Mouse (Mus musculus) lung, postnatal 0 days (tissue): ENCODE measurements at regions not wholly inside any gene's neighbourhood (a gene's known extent, or its start where the extent isn't known, plus 50 kb on each side); places are given as distances from the start of the nearest gene placed in this dataset.
A peak's percentile ranks its signal among the peaks of the same experiment; 100 is the strongest.

ENCODE experiments used
- ATAC-seq: fragments of 200-750 bp; cut with Nextera tagmentation; 2 replicates; pipeline ENCODE4 v1.8.0; 2017; ENCODE audit warnings: moderate library complexity
- DNase-seq: peaks from one replicate; pipeline ENCODE4 v3.0.0-alpha.2; 2016; ENCODE audit warnings: low spot score
- H3K27ac ChIP-seq: fragments of 300-500 bp; sonication (generic); 2 replicates; pipeline ENCODE4 v1.5.1; 2014; ENCODE audit warnings: antibody characterized with exemption, mild to moderate bottlenecking, low read length, mixed read lengths
- H3K27me3 ChIP-seq: fragments of 300-500 bp; sonication (generic); replicated peaks from 2 replicates; pipeline ENCODE4 v1.6.1; 2014; ENCODE audit warnings: low read length, mixed read lengths; ENCODE audit not compliant: insufficient read depth
- H3K36me3 ChIP-seq: fragments of 300-500 bp; sonication (generic); 2 replicates; pipeline ENCODE4 v1.6.1; 2014; ENCODE audit warnings: low read length, mixed read lengths; ENCODE audit not compliant: insufficient read depth
- H3K4me1 ChIP-seq: fragments of 300-500 bp; sonication (generic); 2 replicates; pipeline ENCODE4 v1.6.1; 2014; ENCODE audit warnings: antibody characterized with exemption, low read depth, low read length, mixed read lengths; ENCODE audit not compliant: insufficient read depth
- H3K4me2 ChIP-seq: fragments of 300-500 bp; sonication (generic); replicated peaks from 2 replicates; pipeline ENCODE4 v1.6.1; 2014; ENCODE audit warnings: low read depth, mild to moderate bottlenecking, low read length, moderate library complexity, mixed read lengths
- H3K4me3 ChIP-seq: fragments of 300-500 bp; sonication (generic); 2 replicates; pipeline ENCODE4 v1.5.1; 2014; ENCODE audit warnings: low read depth, low read length
- H3K9ac ChIP-seq: fragments of 300-500 bp; sonication (generic); replicated peaks from 2 replicates; pipeline ENCODE4 v1.6.1; 2014; ENCODE audit warnings: low read depth, mild to moderate bottlenecking
- H3K9me3 ChIP-seq: fragments of 300-500 bp; sonication (generic); 2 replicates; pipeline ENCODE4 v1.6.1; 2016; ENCODE audit warnings: low read length, mixed read lengths
- CTCF ChIP-seq: IDR thresholded peaks from 2 replicates; pipeline ENCODE4 v1.5.1; 2016; ENCODE audit warnings: antibody characterized with exemption, mild to moderate bottlenecking
- EP300 ChIP-seq: IDR thresholded peaks from 2 replicates; pipeline ENCODE4 v1.6.1; 2016; ENCODE audit warnings: antibody characterized with exemption, mild to moderate bottlenecking, control low read depth
- WGBS: fragments of 180-500 bp; shearing (Covaris S2); extraction: QIAGEN DNeasy Blood & Tissue Kit; methylation state at CpG from one replicate; pipeline ENCODE4 v1.1.7; 2014; 5-methylcytosine and 5-hydroxymethylcytosine counted together

DNA sequence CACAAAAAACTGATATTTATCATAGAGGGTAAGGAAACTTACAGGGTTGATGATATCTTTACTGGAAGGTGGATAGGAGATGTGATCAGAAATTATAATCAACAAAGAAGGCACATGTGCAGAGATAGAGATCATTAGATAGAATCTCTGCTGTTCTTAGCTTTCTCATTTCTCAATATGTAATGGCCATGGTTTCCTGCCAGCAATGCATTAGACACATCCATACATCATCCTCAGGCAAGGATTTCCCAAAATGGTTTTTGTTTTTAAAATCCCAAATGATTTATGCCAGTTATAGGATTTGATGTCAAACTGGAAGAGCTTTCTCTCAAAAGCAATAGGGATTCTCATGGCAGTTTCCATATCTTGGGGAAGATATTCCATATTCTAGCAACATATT, 52.0 kb upstream of the C030005K15Rik start:
- no peaks in the 10 kb centered on the region for H3K27me3 ChIP-seq
- no peak for TF ChIP-seq CTCF
- no peak for TF ChIP-seq EP300
- no peak for DNase-seq
- H3K36me3 ChIP-seq: no peaks in the 10 kb centered on the region
- no peaks in the 10 kb centered on the region for H3K9me3 ChIP-seq
- H3K9ac ChIP-seq: no peak overlapping the region
- H3K4me2 ChIP-seq: no peak overlapping the region
- H3K27ac ChIP-seq: no peak overlapping the region
- no peaks in the 10 kb centered on the region for H3K4me1 ChIP-seq
- ATAC-seq: no peak
- H3K4me3 ChIP-seq: no peak overlapping the region

DNA sequence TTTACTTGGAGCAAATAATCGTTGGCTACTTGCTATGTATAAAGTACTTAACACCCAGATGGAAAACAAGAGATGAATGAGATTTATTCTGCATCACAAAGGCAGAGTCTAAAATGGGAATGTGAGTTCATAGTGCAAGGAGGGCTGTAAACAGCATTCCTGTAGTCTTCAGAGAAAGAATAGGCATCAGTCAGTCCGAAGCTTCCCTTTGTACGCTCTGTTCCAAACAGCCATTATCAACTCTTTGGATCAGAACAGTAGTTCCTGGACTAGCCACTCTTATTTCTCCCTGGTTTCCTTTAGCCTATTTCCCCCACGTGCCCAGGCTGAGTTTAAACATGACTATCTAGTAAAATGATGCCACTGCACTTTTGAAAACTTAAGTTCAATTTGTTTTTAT, 52.8 kb upstream of the C030005K15Rik start:
- Histone ChIP-seq H3K27me3 (no peaks in the 10 kb centered on the region), H3K4me3 (no peak overlapping the region), H3K9ac (no peak overlapping the region), H3K4me1 (no peaks in the 10 kb centered on the region), H3K9me3 (no peaks in the 10 kb centered on the region), H3K4me2 (no peak overlapping the region), H3K36me3 (no peaks in the 10 kb centered on the region), H3K27ac (no peak overlapping the region)
- TF ChIP-seq CTCF (no peak), EP300 (peak; percentile 95)
- ATAC-seq (peak; percentile 84), DNase-seq (peak; percentile 55)
- 38% methylated on average over 4 of the region's 4 CpGs for WGBS

DNA sequence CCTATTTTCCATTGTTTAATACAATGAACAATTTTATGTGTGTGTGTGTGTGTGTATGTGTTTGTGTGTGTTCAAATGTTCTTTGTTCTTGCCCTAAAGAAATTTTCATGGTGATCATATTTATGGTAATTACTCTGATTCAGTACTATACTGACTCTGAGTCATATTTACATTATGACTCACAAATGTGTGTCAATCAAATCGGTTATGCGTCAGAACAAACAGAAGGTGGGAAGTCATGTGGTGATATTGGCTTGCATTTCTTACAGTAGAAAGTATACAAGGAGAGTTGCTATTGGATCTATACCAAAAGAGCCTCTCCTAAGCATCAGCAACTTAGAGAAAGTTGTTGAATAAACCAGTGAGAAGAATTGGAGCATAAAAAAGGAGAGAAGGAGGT, 67.2 kb upstream of the C030005K15Rik start:
- H3K27me3 ChIP-seq: no peaks in the 10 kb centered on the region
- H3K4me1 ChIP-seq: no peaks in the 10 kb centered on the region
- ATAC-seq: no peak
- TF ChIP-seq EP300: no peak
- TF ChIP-seq CTCF: no peak
- H3K36me3 ChIP-seq: no peaks in the 10 kb centered on the region
- H3K4me3 ChIP-seq: no peak overlapping the region
- H3K9ac ChIP-seq: no peak overlapping the region
- WGBS: 78% methylated on average over 2 of the region's 2 CpGs
- H3K27ac ChIP-seq: no peak overlapping the region
- no peak overlapping the region for H3K4me2 ChIP-seq
- H3K9me3 ChIP-seq: no peaks in the 10 kb centered on the region
- DNase-seq: no peak

DNA sequence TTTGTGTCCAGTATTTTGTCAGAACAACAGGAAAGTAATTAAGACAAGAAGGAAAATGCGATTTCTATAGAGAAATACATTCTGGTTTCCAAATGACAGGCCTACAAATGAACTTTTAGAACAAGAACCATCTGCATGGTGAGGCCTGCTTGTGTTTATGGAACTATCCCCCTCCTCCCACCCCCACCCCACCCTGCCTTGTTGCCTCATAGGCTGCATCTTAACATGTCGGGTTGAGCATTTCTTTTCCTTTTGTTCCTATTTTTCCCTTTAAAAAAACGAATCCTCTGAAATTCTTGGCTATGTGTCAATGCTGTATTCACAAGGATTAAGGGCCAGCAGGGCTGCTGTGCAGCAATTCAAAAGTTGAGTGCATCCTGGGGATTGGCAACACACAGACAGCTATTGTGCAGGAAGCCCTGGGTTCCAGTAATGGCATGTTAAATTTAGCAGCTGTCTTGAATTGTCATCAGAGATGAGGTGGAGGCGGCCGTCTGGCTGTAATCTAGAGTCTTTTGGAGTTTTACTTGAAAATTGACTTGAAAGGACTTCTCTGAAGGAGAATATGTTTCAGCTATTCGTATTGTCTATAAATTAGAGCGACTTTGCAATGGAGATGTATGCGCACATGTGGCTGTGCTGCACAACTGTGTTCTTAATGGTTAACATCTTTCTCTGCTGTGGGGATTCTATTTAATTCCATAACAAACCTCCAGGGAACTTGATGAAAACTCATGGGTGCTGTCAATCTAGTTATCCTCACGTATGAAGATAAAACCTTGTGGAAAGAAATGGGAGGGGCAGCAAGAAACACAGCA, 75.1 kb upstream of the C030005K15Rik start:
- no peak overlapping the region for H3K27ac ChIP-seq
- no peaks in the 10 kb centered on the region for H3K27me3 ChIP-seq
- H3K4me3 ChIP-seq: no peak overlapping the region
- TF ChIP-seq EP300: no peak
- no peak for TF ChIP-seq CTCF
- DNase-seq: peak; percentile 18
- no peak for ATAC-seq
- H3K4me2 ChIP-seq: no peak overlapping the region
- no peak overlapping the region for H3K9ac ChIP-seq
- WGBS: 62% methylated on average over 9 of the region's 9 CpGs
- H3K36me3 ChIP-seq: no peaks in the 10 kb centered on the region
- H3K9me3 ChIP-seq: no peaks in the 10 kb centered on the region
- no peaks in the 10 kb centered on the region for H3K4me1 ChIP-seq

DNA sequence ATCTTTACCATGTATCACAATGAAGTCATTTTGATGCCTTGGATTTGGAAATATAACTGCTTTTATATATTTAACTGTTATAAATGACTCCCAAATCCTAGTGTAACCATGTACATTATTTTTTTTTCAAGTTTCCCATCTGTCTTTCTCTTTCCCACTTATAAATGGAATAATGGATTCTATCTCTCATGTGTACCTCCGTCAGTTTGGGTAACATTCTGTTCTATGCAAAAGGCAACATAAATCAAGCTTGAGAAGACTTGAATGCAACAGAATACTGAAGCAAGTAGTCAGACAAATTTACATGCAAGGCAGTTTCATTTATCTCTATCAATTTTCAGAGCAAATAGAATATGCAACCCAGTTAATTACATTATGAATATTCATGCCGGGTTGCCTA, 81.4 kb upstream of the C030005K15Rik start:
- DNase-seq: no peak
- 92% methylated on average over 2 of the region's 2 CpGs for WGBS
- Histone ChIP-seq H3K9ac (no peak overlapping the region), H3K4me2 (no peak overlapping the region), H3K27ac (no peak overlapping the region), H3K4me3 (no peak overlapping the region), H3K27me3 (no peaks in the 10 kb centered on the region), H3K36me3 (no peaks in the 10 kb centered on the region), H3K9me3 (no peaks in the 10 kb centered on the region), H3K4me1 (no peaks in the 10 kb centered on the region)
- no peak for ATAC-seq
- TF ChIP-seq EP300: no peak
- no peak for TF ChIP-seq CTCF

DNA sequence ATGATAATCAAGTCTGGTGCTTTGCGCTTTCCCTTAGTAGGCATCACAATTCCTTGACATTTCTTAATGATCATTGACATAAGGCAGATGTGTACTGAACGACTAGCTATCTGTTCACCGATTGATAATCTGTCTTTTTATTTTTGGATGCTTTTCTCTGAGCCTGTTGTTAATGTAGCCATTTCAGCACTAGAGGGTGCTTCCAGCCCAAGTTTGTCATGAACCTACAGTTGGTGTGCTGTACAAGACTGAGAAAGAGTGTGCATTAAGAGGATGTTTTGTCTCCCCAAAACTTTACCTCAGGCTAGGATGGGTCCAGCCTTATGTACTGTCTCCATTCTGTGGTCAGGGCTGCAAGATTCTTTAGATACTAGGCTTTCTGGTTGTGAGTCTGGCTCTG, 116.0 kb upstream of the C030005K15Rik start:
- Histone ChIP-seq H3K4me1 (no peaks in the 10 kb centered on the region), H3K36me3 (no peaks in the 10 kb centered on the region), H3K27me3 (no peaks in the 10 kb centered on the region), H3K4me2 (no peak overlapping the region), H3K4me3 (no peak overlapping the region), H3K9ac (no peak overlapping the region), H3K27ac (no peak overlapping the region), H3K9me3 (no peaks in the 10 kb centered on the region)
- WGBS: 82% methylated on average over 3 of the region's 3 CpGs
- ATAC-seq (no peak), DNase-seq (peak; percentile 16)
- TF ChIP-seq CTCF: peak; percentile 62
- no peak for TF ChIP-seq EP300

DNA sequence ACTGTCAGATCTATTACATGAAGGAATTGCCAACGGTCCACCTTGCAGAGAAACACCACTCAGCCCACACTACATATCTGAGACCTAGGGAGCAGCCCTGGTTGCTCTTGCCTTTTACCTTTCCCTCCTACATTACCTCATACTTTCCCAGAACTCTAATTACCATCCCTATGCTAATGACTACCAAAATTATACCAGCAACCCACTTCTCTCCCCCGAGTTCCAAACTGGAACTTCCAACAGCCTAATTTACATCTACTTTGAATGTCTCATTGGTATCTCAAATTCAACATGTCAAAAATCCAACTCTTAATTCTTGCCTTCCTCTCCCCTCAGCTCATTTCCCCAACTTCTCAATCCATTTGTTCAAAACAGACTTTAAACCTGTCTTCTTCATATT, 124.9 kb upstream of the C030005K15Rik start:
- Histone ChIP-seq H3K9ac (no peak overlapping the region), H3K9me3 (no peaks in the 10 kb centered on the region), H3K4me3 (no peak overlapping the region), H3K27me3 (no peaks in the 10 kb centered on the region), H3K4me1 (no peaks in the 10 kb centered on the region), H3K4me2 (no peak overlapping the region), H3K36me3 (no peaks in the 10 kb centered on the region), H3K27ac (no peak overlapping the region)
- 73% methylated on average over 2 of the region's 2 CpGs for WGBS
- no peak for DNase-seq
- ATAC-seq: no peak
- TF ChIP-seq CTCF (no peak), EP300 (no peak)
